7 mouse cellular contexts compared by ENCODE assay signal in the genomic region with DNA sequence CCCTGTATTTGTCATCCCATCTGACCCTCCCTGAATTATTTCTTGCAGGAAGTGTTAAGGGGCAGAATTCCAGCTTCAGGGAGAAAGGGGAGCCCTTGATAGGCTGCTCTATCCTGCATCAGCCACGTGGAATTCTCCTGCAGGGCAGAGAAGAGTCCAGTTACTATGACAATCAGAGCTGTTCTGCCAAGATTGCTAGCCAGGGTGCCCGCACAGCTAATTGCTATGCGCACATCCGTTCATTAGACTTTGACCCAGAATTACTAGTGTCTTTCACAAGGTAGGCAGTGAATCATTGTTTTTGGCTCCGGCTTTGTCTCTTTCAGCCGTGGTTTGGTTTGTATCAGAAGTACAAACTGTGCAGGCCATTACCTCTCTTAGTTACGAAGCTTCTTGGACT. TPM values are rescaled to one million over a fixed set of nuclear protein-coding genes. Genes with fewer than 3 reads are reported as not detected.
DNase-seq lines count a peak whose midpoint lies in the region.

No protein-coding gene starts in this region.

- DNase-seq in right cerebral cortex, adult 18-20 months, result peak; percentile 10
- no peak for DNase-seq in right cerebral cortex, postnatal 4 days
- DNase-seq in frontal cortex, adult 2 months (ENCODE audit: extremely low spot score in 1 of 2, low spot score in 1 of 2), result peak; percentile 9 to 19
- peak; percentile 67 for DNase-seq in kidney, postnatal 14 days
- peak; percentile 14 for DNase-seq in skeletal muscle tissue, adult 2 months (ENCODE audit: low read depth, low spot score)
- DNase-seq in thymus, postnatal 10 days (ENCODE audit: low spot score in 2 of 2), result no peak
- DNase-seq in urinary bladder, postnatal 36 days (ENCODE audit: low spot score in 2 of 2), result no peak

RNA-seq across cellular contexts. Expression of gene Vav3, which starts 33.0 kb away (rescaled TPM):
- polyA plus RNA-seq in frontal cortex, adult 2 months (2012; rRNA removed), result 4.5 and 4.7 TPM in 2 replicates

Comparison
In these comparisons a context has a peak if more than half of its experiments do, and no peak if none do; other contexts are left out.
1. DNase-seq: peak in right cerebral cortex, adult 18-20 months (single experiment), frontal cortex, adult 2 months (2 of 2), kidney, postnatal 14 days (single experiment) and skeletal muscle tissue, adult 2 months (single experiment); none in right cerebral cortex, postnatal 4 days (single experiment), thymus, postnatal 10 days (0 of 2) and urinary bladder, postnatal 36 days (0 of 2).